Mouse (Mus musculus): ENCODE results near the gene Lysmd3. TPM values are rescaled to one million over a fixed set of nuclear protein-coding genes. Genes with fewer than 3 reads are reported as not detected.

Gene Lysmd3
- polyA plus RNA-seq, 1 experiment, result 4.3 TPM

DNA sequence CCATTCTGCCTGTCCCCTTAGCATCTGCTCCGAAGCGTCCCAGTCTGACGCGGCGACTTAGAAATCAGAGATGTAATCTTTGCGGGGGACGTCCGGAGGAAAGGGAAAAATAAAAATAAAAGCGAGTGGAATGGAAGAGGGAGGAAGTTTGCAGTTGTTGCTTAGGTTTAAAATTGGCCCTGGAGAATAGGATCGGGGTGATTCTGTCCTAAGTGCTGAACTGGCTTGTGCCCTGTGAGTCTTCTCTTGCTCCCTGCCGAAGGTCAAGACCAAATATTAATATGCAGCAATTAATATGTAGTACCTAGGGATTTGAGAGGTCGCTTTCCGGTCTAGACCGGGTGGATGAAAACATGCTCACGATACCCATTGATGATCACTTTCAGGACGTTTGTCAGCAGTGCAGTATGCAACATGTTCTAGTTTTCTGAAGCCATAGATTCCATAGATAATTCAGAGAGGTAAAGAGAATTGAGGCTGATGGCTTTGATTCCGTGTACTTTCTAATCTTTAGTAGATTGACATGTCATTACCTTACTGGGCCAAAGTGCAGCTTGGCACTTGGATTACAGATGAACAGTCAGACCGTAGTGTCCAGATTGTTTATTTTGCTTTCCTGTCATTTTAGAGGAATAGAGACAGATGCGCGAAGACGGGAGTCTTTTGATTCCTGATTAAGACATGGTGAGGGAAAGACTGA, 740 bp downstream of the Lysmd3 start:
- no peak for TF ChIP-seq GATA1 (IDR thresholded peaks at IDR 0.05; ENCODE audit: low read length)

DNA sequence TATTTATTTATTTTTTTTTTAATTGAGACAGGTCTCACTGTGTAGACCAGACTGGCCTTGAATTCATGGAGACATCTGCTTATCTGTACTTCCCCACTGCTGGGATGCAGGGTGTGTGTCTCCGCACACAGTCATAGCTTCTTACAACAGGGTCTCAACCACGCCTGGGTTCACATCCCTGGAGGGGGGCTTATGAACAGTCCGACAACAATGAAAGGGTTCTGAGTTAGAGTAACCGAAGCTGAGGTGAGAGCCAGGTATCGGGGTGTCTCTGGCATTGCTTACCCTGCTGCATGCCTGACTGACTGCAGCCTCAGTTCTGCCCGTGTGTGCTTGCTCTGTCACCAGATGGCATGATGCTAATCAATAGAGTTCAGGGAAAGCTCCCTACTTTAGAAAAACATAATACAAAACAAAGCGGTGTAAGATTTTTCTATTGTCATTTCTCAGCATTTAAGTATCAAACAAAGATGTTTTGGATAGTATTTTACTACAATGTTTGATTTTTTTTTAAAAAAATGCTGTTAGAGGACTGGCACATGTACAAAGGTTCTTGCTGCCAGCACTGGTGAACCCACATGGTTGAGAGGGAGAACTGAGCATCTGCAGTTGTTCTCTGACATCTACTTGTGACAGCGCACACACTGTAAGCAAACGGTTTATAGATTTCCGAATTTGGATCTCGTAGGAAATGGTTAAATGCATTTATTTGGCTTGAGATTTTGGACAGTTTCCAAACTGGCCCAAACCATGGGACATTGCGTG, 6.3 kb downstream of the Lysmd3 start:
- no peak for TF ChIP-seq GATA1 (IDR thresholded peaks at IDR 0.05; ENCODE audit: low read length)

DNA sequence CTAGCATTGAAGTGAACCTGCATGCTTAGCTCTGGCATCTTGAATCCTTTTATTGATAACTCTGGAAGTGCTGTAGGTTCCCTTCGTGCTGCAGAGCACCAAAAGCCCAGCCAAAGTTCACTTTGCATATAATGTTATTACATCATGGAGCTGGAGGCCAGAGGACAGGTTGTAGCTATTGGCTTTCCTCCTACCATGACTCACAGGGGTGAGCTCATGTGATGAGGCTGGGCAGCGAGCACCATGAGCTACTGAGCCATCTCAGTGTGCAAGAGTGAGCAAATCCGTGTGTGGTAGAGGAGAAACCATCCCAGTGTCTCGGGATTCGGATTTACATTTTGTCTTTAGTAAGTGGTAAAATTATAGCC, 6.9 kb downstream of the Lysmd3 start:
- no peak for TF ChIP-seq GATA1 (IDR thresholded peaks at IDR 0.05; ENCODE audit: low read length)

- TF ChIP-seq GATA1 (IDR thresholded peaks at IDR 0.05; ENCODE audit: low read length), result no peak
These were observed 10.2 kb downstream of the Lysmd3 start for GRCm38 (mm10) chr13:81667713-81668112.

DNA sequence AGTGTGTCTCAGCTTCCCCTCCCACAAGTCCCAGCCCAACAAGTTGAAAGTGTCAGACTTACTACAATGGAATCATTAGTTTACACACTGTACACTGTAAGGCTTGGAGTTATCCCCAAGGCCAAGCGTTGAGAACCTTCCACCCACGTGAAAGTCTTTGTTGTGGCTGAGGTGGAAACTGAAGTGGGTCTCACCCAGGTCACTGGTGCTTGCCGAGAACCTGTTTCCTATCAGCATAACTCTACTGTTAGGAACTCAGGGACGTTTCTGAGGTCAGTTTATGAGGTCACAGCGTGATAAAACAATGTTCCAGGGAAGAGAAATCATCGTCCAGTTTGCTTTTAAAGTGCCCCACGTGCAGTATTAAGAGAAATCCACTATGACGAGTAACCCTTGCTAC, 17.9 kb downstream of the Lysmd3 start:
- no peak for TF ChIP-seq GATA1 (IDR thresholded peaks at IDR 0.05; ENCODE audit: low read length)

DNA sequence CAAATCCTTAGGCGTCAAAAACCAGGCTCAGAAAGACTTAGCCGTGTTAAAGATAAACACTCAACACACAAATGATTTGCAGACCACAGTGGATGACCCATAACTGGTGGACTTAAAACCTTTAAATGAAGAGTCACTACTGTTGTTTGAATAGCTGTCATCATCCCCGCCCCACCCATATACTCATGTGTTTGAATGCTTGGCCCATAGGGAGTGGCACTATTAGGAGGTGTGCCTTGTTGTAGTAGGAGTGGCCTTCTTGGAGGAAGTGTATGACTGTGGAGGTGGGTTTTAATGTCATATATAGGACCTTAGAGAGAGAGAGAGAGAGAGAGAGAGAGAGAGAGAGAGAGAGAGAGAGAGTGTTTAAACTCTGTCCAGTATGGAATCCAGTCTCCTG, 25.6 kb downstream of the Lysmd3 start:
- TF ChIP-seq GATA1 (IDR thresholded peaks at IDR 0.05; ENCODE audit: low read length), result no peak

DNA sequence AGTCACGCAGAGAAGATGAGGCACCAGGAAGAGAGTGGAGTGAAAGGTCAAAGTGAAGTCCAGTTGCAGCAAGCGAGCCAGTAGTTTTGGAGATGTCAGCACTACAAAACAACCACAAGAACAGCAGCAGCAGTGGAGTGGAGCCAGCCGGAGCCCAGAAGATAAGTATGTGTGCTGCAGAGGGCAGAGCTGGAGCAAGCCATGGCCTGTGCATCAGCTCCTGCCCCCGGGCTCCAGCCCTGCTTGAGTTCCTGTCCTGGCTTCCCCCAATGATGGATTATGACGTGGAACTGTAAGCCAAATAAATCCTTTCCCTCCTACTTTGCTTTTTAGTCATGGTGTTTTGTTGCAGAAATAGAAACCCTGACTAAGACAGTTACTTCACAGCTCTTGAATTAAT, 26.8 kb downstream of the Lysmd3 start:
- TF ChIP-seq GATA1 (IDR thresholded peaks at IDR 0.05; ENCODE audit: low read length), result no peak

DNA sequence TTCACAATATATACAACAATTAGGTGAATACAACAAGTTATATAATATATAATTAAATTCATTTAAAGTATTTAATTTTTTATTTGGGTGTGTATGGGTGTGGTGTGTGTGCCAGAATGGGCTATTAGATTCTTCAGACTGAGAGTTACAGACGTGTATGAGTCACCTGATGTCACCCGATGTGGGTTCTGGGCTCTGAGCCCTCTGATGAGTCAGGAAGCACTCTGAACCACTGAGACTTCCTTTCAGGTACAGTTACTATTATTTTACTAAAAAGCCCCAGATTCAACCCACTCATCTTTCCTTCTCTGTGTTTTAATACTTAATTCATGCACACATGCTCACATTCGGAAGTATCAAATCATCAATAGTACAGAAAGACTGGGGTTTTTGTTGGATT, 27.4 kb downstream of the Lysmd3 start:
- no peak for TF ChIP-seq GATA1 (IDR thresholded peaks at IDR 0.05; ENCODE audit: low read length)

- TF ChIP-seq GATA1 (IDR thresholded peaks at IDR 0.05; ENCODE audit: low read length), result no peak
These were observed 32.1 kb downstream of the Lysmd3 start for GRCm38 (mm10) chr13:81689587-81689986.

GRCm38 (mm10) chr13:81690477-81690876, 33.0 kb downstream of the Lysmd3 start:
- peak; percentile 93 for TF ChIP-seq GATA1 (IDR thresholded peaks at IDR 0.05; ENCODE audit: low read length)

DNA sequence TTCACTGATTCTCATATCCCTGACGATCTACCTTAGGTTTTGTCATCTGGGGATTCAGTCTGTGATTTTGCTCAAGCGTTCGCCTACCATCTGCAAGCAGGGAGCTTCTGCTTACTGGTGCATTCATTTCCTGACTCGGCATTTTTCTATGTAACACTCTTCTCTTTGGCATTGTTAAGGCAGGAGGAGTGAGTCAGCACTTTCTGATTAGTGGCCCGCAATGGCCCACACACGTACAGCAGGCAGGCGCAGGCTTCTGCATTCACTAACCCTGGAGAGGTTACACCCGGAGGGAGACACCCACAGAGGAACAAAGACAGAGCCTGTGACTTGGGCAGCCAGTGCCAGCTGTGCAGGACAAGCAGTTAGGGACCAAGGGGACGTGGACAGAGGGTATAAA, 34.1 kb downstream of the Lysmd3 start:
- no peak for TF ChIP-seq GATA1 (IDR thresholded peaks at IDR 0.05; ENCODE audit: low read length)

GRCm38 (mm10) chr13:81694446-81694845, 37.0 kb downstream of the Lysmd3 start:
- no peak for TF ChIP-seq GATA1 (IDR thresholded peaks at IDR 0.05; ENCODE audit: low read length)

DNA sequence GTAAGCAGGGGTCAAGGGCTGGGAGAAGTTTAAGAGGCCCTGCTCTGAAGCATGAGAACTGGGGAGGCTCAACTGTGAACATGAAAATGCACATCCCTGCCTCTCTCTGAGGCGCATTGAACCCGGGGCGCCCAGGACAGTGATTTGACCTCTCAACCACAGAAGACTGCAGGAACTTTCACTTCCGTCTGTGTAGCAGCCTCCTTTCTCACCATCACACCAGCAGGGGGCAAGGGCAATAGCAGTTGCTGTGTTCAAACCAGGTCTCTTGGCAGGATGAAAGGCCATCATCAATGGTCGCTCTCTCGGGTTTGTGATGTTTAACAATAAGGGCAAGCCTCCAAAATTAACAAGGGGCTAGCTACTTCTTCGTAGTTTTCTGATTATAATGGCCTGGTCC, 45.7 kb downstream of the Lysmd3 start:
- TF ChIP-seq GATA1 (IDR thresholded peaks at IDR 0.05; ENCODE audit: low read length), result no peak

DNA sequence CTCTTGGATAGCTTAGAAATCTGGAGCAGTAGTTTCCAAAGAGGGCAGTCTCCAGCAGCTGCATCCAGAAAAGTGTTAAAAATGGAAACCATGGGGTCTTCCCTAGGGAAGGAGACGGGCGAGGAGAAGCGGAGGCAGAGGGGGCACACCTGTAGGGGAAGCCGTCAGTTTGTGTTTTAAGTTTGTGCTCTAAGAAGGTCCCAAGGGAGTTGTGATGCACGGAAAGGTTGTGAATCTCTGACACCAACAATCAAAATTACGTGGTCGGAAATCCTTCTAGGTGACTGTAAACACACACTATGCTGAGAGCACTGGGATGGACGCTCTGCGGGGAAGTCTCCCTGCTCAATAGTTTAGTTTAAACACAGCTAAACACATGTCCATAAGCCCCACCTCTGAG, 46.2 kb downstream of the Lysmd3 start:
- no peak for TF ChIP-seq GATA1 (IDR thresholded peaks at IDR 0.05; ENCODE audit: low read length)

GRCm38 (mm10) chr13:81706311-81706710, 48.8 kb downstream of the Lysmd3 start:
- no peak for TF ChIP-seq GATA1 (IDR thresholded peaks at IDR 0.05; ENCODE audit: low read length)

GRCm38 (mm10) chr13:81709805-81710204, 52.3 kb downstream of the Lysmd3 start:
- TF ChIP-seq GATA1 (IDR thresholded peaks at IDR 0.05; ENCODE audit: low read length), result no peak

DNA sequence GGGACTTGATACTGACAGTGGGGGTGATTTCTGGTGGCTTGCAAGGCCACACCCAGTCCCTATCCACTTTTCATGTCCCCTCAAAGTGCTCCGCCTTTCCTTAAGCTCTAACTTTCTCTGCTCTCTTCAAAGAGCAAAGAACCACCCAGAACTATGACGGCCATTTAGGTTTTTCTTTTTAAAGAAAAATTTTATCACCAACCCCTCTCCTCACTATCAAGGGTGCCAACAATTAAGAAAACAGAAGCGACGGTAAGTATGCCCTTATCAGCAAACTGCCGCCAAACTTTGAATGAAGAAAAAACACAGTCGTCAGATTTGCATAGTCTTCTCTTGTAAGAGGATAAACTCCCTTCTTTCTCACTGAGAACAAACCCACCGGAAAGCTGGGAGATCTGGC, 52.8 kb downstream of the Lysmd3 start:
- no peak for TF ChIP-seq GATA1 (IDR thresholded peaks at IDR 0.05; ENCODE audit: low read length)
